Mouse (Mus musculus) thymus, adult 2 months (tissue): ENCODE data around the gene Klrg1. TPM values are rescaled to one million over a fixed set of nuclear protein-coding genes. Genes with fewer than 3 reads are reported as not detected.

Source experiments
- DNase-seq: peaks from one replicate; pipeline ENCODE4 v3.0.0; 2021
- H3K27ac ChIP-seq: fragments of 200-500 bp; 2 replicates; pipeline ENCODE4 v1.5.1; 2012; ENCODE audit warnings: low read length, control low read depth; ENCODE audit not compliant: control insufficient read depth, insufficient read depth
- H3K27me3 ChIP-seq: fragments of 200-500 bp; 2 replicates; pipeline ENCODE4 v1.6.1; 2012; ENCODE audit warnings: mild to moderate bottlenecking, low read length, moderate library complexity, mixed read lengths; ENCODE audit not compliant: control insufficient read depth, insufficient read depth
- H3K36me3 ChIP-seq: fragments of 200-500 bp; 2 replicates; pipeline ENCODE4 v1.6.1; 2012; ENCODE audit warnings: mild to moderate bottlenecking, low read length, moderate library complexity; ENCODE audit not compliant: control insufficient read depth, insufficient read depth
- H3K4me1 ChIP-seq: fragments of 200-500 bp; replicated peaks from 2 replicates; pipeline ENCODE4 v1.6.1; 2012; ENCODE audit warnings: low read length; ENCODE audit not compliant: control insufficient read depth, insufficient read depth
- H3K4me3 ChIP-seq: fragments of 200-500 bp; 2 replicates; pipeline ENCODE4 v1.5.1; 2012; ENCODE audit warnings: mild to moderate bottlenecking, low read length, control low read depth, moderate library complexity; ENCODE audit not compliant: control insufficient read depth, insufficient read depth
- CTCF ChIP-seq: fragments of 200-500 bp; IDR thresholded peaks from 2 replicates; pipeline ENCODE4 v1.5.1; 2012; ENCODE audit warnings: mild to moderate bottlenecking, control low read depth, low read length, moderate library complexity, borderline replicate concordance; ENCODE audit not compliant: control insufficient read depth, poor library complexity, insufficient read depth; ENCODE audit errors: extremely low read depth
- POLR2A ChIP-seq: fragments of 200-500 bp; IDR thresholded peaks from 2 replicates; pipeline ENCODE4 v1.6.1; 2012; ENCODE audit warnings: mild to moderate bottlenecking, low read length, control low read depth, moderate library complexity; ENCODE audit not compliant: control insufficient read depth, poor library complexity, insufficient read depth; ENCODE audit errors: extremely low read depth
- WGBS: fragments of 180-500 bp; shearing (Covaris S2); methylation state at CpG from one replicate; pipeline ENCODE4 v1.1.7; 2018; 5-methylcytosine and 5-hydroxymethylcytosine counted together
- polyA plus RNA-seq: library from polyadenylated mRNA; depleted of rRNA; stranded (reverse); fragments of >200 nt; gene quantifications from 2 replicates; pipeline ENCODE4 v1.2.3, GENCODE M21; 2012; rRNA removed

Klrg1 gene
- polyA plus RNA-seq, 1 experiment: 0.28 TPM

GRCm38 (mm10) chr6:122262543-122262942 is 20.1 kb downstream of the Klrg1 start:
- no peak for TF ChIP-seq CTCF
- no peak for TF ChIP-seq POLR2A
- no peak overlapping the region for H3K4me3 ChIP-seq
- H3K36me3 ChIP-seq: no peaks in the 10 kb centered on the region
- H3K4me1 ChIP-seq: no peaks in the 10 kb centered on the region
- no peaks in the 10 kb centered on the region for H3K27me3 ChIP-seq
- 83% methylated on average over 8 of the region's 8 CpGs for WGBS
- H3K27ac ChIP-seq: no peak overlapping the region
- DNase-seq: no peak

GRCm38 (mm10) chr6:122252146-122252545 is 30.5 kb downstream of the Klrg1 start:
- H3K4me3 ChIP-seq: no peak overlapping the region

GRCm38 (mm10) chr6:122250033-122250432 is 32.6 kb downstream of the Klrg1 start:
- no peak for TF ChIP-seq POLR2A
- no peak for TF ChIP-seq CTCF
- H3K36me3 ChIP-seq: no peaks in the 10 kb centered on the region
- no peak for DNase-seq
- no peak overlapping the region for H3K4me3 ChIP-seq
- H3K27me3 ChIP-seq: no peaks in the 10 kb centered on the region
- 38% methylated on average over 4 of the region's 4 CpGs for WGBS
- H3K4me1 ChIP-seq: no peaks in the 10 kb centered on the region
- H3K27ac ChIP-seq: no peak overlapping the region

More at GRCm38 (mm10) chr6:122252146-122252545, 30.5 kb downstream of the Klrg1 start:
- Histone ChIP-seq H3K36me3 (no peaks in the 10 kb centered on the region), H3K27me3 (no peaks in the 10 kb centered on the region), H3K27ac (no peak overlapping the region), H3K4me1 (no peaks in the 10 kb centered on the region)
- no peak for TF ChIP-seq CTCF
- TF ChIP-seq POLR2A: no peak
- no peak for DNase-seq
- whole genome bisulfite sequencing: 41% methylated on average over 1 of the region's 1 CpGs

Other genes starting within 250 kb of the Klrg1 start
- gene M6pr, start 25.8 kb upstream of the Klrg1 start, polyA plus RNA-seq: 72.4 and 81.4 TPM in 2 replicates
- gene Phc1, start 57.7 kb upstream of the Klrg1 start, polyA plus RNA-seq: 107 TPM in 2 replicates
- gene Rimklb, start 215.9 kb upstream of the Klrg1 start, polyA plus RNA-seq: 0.65 and 0.70 TPM in 2 replicates
- 17.5 and 26.2 TPM in 2 replicates for gene Mfap5, start 223.0 kb upstream of the Klrg1 start, polyA plus RNA-seq